Mouse (Mus musculus) midbrain, postnatal 0 days (tissue): ENCODE results near the gene Patj. TPM values are rescaled to one million over a fixed set of nuclear protein-coding genes. Genes with fewer than 3 reads are reported as not detected.

Experiments used
- ATAC-seq: fragments of 200-750 bp; cut with Nextera tagmentation; 2 replicates; pipeline ENCODE4 v1.8.0; 2017; ENCODE audit warnings: moderate number of reproducible peaks, mild to moderate bottlenecking, moderate TSS enrichment, moderate library complexity; ENCODE audit not compliant: low FRiP score
- DNase-seq: peaks from one replicate; pipeline ENCODE4 v3.0.0-alpha.2; 2015; ENCODE audit warnings: low spot score
- H3K27ac ChIP-seq: fragments of 300-500 bp; sonication (generic); 2 replicates; pipeline ENCODE4 v1.5.1; 2014; ENCODE audit warnings: low read depth, mild to moderate bottlenecking, low read length, mixed read lengths
- H3K27me3 ChIP-seq: fragments of 300-500 bp; sonication (generic); 2 replicates; pipeline ENCODE4 v1.6.1; 2014; ENCODE audit warnings: low read length, control low read depth, mixed read lengths; ENCODE audit not compliant: insufficient read depth
- H3K36me3 ChIP-seq: fragments of 300-500 bp; sonication (generic); 2 replicates; pipeline ENCODE4 v1.6.1; 2014; ENCODE audit warnings: low read length, control low read depth, mixed read lengths; ENCODE audit not compliant: insufficient read depth
- H3K4me1 ChIP-seq: fragments of 300-500 bp; sonication (generic); 2 replicates; pipeline ENCODE4 v1.6.1; 2014; ENCODE audit warnings: mild to moderate bottlenecking, control low read depth, antibody characterized with exemption, low read length, mixed read lengths; ENCODE audit not compliant: insufficient read depth
- H3K4me2 ChIP-seq: fragments of 300-500 bp; sonication (generic); 2 replicates; pipeline ENCODE4 v1.6.1; 2014; ENCODE audit warnings: low read depth, mild to moderate bottlenecking, low read length, mixed read lengths; ENCODE audit not compliant: poor library complexity, severe bottlenecking
- H3K4me3 ChIP-seq: fragments of 300-500 bp; sonication (generic); 2 replicates; pipeline ENCODE4 v1.5.1; 2014; ENCODE audit warnings: low read depth, mild to moderate bottlenecking, low read length, moderate library complexity
- H3K9ac ChIP-seq: fragments of 300-500 bp; sonication (generic); replicated peaks from 2 replicates; pipeline ENCODE4 v1.6.1; 2014; ENCODE audit warnings: mild to moderate bottlenecking, low read length, moderate library complexity, mixed read lengths; ENCODE audit not compliant: poor library complexity, severe bottlenecking
- H3K9me3 ChIP-seq: fragments of 300-500 bp; sonication (generic); 2 replicates; pipeline ENCODE4 v1.6.1; 2016; ENCODE audit warnings: low read length, control low read depth
- CTCF ChIP-seq: IDR thresholded peaks from 2 replicates; pipeline ENCODE4 v1.5.1; 2016; ENCODE audit warnings: antibody characterized with exemption, mild to moderate bottlenecking
- WGBS: fragments of 180-500 bp; shearing (Covaris S2); extraction: QIAGEN DNeasy Blood & Tissue Kit; methylation state at CpG from one replicate; pipeline ENCODE4 v1.1.7; 2014; 5-methylcytosine and 5-hydroxymethylcytosine counted together
- polyA plus RNA-seq: library from polyadenylated mRNA; unstranded; fragments of >200 nt; fragmentation: Nextera tagmentation; extraction: Ambion mirVana; gene quantifications from 2 replicates; pipeline ENCODE4 v1.2.1, GENCODE M21; 2015
- total RNA-seq: library from RNA; depleted of rRNA; stranded (reverse); fragments of >200 nt; gene quantifications from 2 replicates; pipeline ENCODE4 v1.2.3, GENCODE M21; 2014

Patj gene
- total and polyA plus RNA-seq, 2 experiments from 2014 or later, result 6.9 to 16.9 TPM

- no peak for ATAC-seq
- no peak overlapping the region for H3K4me3 ChIP-seq
- no peak overlapping the region for H3K27ac ChIP-seq
- H3K9ac ChIP-seq, result no peak overlapping the region
- no peak overlapping the region for H3K4me2 ChIP-seq
- DNase-seq, result peak; percentile 16
- H3K9me3 ChIP-seq, result no peaks in the 10 kb centered on the region
- no peaks in the 10 kb centered on the region for H3K36me3 ChIP-seq
- no peaks in the 10 kb centered on the region for H3K4me1 ChIP-seq
- H3K27me3 ChIP-seq, result no peaks in the 10 kb centered on the region
- no peak for TF ChIP-seq CTCF
- 82% methylated on average over 11 of the region's 11 CpGs for WGBS
Measured at GRCm38 (mm10) chr4:98508471-98509271, 113.1 kb downstream of the Patj start.

DNA sequence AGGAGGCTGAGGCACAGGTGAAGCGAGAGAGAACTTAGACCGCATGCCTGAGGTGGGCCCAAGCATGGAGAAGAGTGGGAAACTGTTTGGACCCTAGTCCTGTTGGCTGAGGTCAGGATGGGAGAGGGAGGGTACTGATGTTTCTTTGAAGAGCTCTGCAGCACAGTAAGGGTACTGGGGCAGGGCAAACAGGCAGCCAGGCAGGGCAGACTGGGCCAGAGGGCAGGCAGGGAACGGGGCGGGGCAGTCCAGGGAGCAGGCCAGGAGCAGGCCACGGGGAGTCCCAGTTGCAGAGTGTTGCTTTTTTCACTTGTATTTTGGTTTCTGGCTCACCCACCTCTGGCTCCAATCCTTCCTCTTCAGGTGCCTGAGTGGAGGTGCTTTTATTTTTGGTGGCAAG, 114.4 kb downstream of the Patj start:
- no peak for DNase-seq
- Histone ChIP-seq H3K27me3 (no peaks in the 10 kb centered on the region), H3K9me3 (no peaks in the 10 kb centered on the region), H3K4me3 (no peak overlapping the region), H3K4me1 (no peaks in the 10 kb centered on the region), H3K36me3 (no peaks in the 10 kb centered on the region), H3K9ac (no peak overlapping the region), H3K27ac (no peak overlapping the region), H3K4me2 (no peak overlapping the region)
- no peak for TF ChIP-seq CTCF
- ATAC-seq, result no peak
- 86% methylated on average over 5 of the region's 5 CpGs for WGBS

DNA sequence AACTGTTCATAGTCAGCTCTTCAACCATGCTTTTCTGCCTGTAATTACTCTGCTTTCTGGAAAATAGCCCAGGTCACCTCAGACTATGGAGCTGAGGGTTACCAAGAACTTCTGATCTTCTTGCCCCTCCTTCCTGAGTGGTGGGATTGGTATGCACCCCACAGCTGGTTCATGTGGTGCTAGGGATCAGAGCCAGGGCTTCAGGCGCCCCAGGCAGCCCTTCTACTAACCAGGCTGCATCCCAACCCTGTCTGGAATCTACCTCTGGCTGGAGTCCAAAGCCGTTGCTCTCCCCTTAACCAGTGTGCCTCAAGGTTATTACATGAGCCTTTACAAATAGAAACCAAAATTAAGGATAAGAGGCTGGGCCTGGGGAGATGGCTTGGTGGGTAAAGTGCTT, 115.7 kb downstream of the Patj start:
- ATAC-seq (no peak), DNase-seq (peak; percentile 30)
- H3K4me2 ChIP-seq, result no peak overlapping the region
- H3K27me3 ChIP-seq, result no peaks in the 10 kb centered on the region
- H3K27ac ChIP-seq, result no peak overlapping the region
- no peak overlapping the region for H3K9ac ChIP-seq
- H3K4me3 ChIP-seq, result no peak overlapping the region
- no peaks in the 10 kb centered on the region for H3K36me3 ChIP-seq
- no peaks in the 10 kb centered on the region for H3K4me1 ChIP-seq
- H3K9me3 ChIP-seq, result no peaks in the 10 kb centered on the region
- TF ChIP-seq CTCF, result no peak
- WGBS, result 63% methylated on average over 2 of the region's 2 CpGs

DNA sequence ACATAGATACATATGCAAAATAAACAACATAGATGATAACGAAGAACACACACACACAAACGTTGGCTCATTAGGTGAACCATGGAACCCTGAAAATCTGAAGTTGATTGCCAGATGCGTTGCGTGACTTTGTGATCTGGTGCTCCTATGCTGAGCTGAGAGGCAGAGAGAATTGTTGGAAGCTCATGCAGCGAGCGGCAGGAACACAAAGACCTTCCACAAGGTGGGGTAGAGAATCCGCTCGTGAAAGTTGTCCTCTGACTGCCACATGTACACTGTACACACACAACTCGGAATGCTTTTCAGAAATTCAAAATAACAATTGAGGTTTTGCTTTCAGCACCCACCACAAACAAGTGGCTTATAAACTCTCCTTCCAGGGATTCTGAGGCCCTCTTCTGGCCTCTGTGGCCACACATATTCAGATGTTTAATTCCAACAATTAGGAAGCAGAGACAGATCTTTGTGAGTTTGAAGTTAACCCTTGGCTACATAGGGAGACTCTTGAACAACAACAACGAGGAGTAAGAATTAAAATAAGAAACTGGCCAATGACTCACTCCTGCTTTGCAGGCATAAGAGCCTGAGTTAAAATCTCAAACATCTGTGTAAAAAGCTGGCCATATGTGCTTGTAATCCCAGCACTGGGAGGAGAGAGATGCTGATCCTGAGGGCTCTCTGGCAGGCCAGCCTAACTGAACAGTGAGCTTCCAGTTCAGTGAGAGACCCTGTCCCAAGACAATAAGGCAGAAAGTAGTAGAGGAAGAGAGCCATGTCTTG, 116.6 kb downstream of the Patj start:
- Histone ChIP-seq H3K4me1 (no peaks in the 10 kb centered on the region), H3K4me3 (no peak overlapping the region), H3K27me3 (no peaks in the 10 kb centered on the region), H3K27ac (no peak overlapping the region), H3K4me2 (no peak overlapping the region), H3K9me3 (no peaks in the 10 kb centered on the region), H3K36me3 (no peaks in the 10 kb centered on the region), H3K9ac (no peak overlapping the region)
- no peak for ATAC-seq
- 76% methylated on average over 10 of the region's 10 CpGs for WGBS
- TF ChIP-seq CTCF, result peak; percentile 28; the same call in 1 of the 2 replicates
- DNase-seq, result no peak

DNA sequence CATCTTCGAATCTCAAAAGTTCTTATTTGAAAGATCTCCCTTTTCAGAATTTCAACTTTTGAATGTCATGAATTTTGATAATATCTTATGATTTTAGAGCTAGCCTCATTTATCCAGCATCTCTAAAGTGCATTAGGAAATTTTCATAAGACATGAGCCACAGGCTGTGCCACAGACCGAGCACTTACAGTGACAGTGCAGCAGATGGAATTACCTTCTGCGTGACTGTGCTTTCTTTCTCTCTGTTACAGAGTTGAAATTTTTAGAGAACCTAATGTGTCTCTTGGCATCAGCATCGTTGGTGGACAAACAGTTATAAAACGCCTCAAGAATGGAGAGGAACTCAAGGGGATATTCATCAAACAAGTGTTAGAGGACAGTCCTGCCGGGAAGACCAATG, 124.9 kb downstream of the Patj start:
- ATAC-seq (no peak), DNase-seq (no peak)
- H3K27me3 ChIP-seq, result no peaks in the 10 kb centered on the region
- H3K4me2 ChIP-seq, result no peak overlapping the region
- H3K4me3 ChIP-seq, result no peak overlapping the region
- H3K9ac ChIP-seq, result no peak overlapping the region
- no peak for TF ChIP-seq CTCF
- WGBS, result 77% methylated on average over 6 of the region's 6 CpGs
- H3K27ac ChIP-seq, result no peak overlapping the region
- peaks cover 3% of the 10 kb centered on the region; the same call in 1 of the 2 replicates for H3K36me3 ChIP-seq
- no peaks in the 10 kb centered on the region for H3K9me3 ChIP-seq
- H3K4me1 ChIP-seq, result no peaks in the 10 kb centered on the region

DNA sequence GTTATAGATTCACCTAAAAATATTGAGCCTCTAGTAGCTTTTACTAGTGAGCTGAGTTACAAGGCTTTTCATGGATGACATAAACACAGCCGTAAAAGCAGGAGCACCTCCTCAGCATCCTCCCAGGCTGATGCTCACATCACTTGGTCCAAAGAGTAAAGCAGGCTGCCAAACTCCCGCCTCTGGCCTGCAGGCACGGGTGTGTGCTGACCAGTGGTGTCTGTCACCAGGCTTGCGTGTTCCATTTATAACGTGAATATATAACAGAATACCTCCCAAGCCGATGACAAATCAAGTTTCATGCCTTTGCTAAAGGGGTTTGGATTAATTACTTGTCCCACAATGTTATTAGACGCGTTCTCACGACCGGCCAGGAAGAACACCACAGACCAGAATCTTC, 128.9 kb downstream of the Patj start:
- H3K4me1 ChIP-seq, result no peaks in the 10 kb centered on the region

More for the DNA sequence above, 128.9 kb downstream of the Patj start:
- peaks cover 3% of the 10 kb centered on the region; the same call in 1 of the 2 replicates for H3K36me3 ChIP-seq
- H3K4me3 ChIP-seq, result no peak overlapping the region
- H3K4me2 ChIP-seq, result no peak overlapping the region
- no peak overlapping the region for H3K9ac ChIP-seq
- H3K27me3 ChIP-seq, result no peaks in the 10 kb centered on the region
- DNase-seq (no peak), ATAC-seq (no peak)
- no peak overlapping the region for H3K27ac ChIP-seq
- no peak for TF ChIP-seq CTCF
- no peaks in the 10 kb centered on the region for H3K9me3 ChIP-seq
- 88% methylated on average over 10 of the region's 10 CpGs for WGBS
